Mouse (Mus musculus): ENCODE results near the gene 2310022A10Rik.
A peak's percentile ranks its signal among the peaks of the same experiment; 100 is the strongest.

2310022A10Rik gene

DNA sequence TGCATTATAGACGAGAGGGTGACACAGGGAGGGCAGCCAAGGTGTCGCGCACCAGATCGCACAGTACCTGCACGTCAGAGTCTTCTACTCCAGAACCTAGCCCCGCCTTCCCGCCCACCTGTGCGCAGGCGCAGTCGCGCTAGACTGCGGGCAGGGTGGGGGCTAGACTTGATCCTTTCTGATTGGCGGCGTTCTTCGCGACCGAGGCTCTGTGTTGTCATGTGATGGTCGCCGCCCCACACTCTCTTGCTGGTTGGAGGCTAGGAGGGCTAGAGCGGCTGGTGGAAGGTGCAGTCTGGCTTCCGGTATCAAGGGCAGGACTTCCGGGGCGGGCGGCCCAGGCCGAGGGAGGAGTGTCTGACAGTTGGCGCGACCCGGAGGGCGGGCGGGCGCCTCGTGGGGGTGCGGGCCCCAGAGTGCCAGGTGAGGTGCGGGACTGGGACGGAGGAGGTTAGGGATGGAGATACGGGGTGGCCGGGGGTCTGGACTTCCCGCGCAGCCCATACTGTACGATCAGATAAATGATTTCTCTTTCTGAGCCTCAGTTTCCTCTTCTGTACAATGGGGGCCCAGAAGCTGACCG is at the start of gene 2310022A10Rik, which contains the start of gene Pld3:
2310022A10Rik (plus strand) TSS at position 303 of the 583 bp plus-strand sequence.
Pld3 (minus strand) TSS at position 288 of the 583 bp plus-strand sequence.
- DNase-seq: peak; percentile 95

DNA sequence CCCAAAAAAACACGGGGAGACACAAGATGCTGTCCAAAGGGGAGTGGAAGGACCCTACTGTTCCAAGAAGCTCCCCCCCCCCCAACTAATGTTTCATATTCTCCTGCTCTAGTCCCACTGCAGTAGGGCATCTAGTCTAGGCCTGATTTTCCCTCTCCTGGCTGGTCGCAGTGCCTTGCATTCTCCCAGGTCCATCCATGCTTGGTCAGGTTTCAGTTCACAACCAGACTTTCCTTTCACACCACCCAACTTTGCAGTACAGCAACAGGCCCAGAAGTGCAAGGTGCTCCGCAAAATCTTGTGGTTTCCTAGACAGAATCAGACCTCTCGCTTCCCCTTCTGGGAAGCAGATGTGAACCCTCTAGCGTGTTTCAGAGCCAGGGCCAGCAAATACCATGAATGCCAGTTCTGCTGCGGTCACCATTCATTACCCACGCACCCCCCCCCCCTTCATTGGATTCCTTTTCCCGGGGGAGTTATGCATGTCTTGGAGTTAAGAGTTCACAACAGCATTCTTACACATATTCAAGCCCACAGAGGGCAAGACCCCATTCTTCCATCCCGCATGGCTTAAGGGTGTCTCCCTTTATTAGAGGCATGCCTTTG is 46.2 kb upstream of the 2310022A10Rik start:
- peak; percentile 49 for DNase-seq

DNA sequence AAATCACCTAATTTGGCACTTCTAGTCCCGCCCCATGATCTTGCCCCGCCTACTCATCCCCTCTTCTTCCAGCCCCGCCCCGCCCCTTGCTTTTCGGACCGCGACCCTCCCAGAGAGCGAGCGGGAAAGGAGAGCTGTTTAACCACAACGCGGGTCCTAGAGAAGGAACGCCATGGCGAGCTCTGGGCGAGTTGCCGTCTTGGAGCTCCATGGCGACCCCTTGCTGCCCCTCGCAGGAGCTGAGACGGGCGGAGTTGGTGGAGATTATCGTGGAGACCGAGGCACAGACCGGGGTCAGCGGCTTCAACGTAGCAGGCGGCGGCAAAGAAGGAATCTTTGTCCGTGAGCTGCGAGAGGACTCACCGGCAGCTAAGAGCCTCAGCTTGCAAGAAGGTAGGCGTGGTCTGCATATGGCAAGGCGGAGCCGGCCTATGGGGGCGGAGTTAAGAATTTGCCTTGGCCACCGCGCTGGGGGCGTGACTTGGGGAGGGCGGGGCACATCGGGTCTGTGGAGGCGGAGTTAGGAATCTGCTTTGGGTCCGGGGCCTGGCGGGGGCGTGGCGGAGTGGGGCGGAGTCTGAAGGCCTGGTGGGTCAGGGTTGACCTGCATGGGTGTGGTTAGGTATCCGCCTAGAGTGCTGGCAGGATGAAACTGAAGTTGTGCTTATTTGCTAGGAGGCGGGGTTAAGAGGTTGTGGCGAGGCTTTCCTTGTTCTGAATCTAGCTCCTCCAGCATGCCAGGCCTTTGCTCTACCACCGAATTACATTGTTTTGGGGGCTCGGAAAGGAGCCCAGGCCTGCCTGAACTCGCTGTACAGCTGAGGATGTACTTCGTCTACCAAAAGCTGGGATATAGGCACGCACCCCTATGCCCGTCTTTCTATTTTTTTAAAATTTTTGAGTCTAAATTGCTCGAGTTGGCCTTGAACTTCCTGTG is 45.1 kb upstream of the 2310022A10Rik start:
- peak; percentile 99 for DNase-seq

DNA sequence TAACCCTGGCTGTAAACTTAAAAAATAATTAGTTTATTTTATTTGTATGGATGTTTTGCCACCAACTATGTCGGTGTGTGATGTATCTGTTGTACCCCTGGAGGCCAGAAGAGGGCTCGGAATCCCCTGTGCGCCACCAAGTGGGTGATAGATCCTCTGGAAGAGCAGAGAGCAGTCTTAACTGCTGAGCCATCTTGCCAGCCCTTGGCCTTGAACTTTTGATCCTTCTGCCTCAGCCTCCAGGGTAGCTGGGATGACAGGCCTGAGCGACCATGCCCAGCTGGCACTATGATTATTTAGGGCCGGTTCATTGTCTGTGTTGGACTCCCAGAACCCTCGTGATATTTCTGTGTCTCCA is 44.4 kb upstream of the 2310022A10Rik start:
- peak; percentile 73 for DNase-seq

DNA sequence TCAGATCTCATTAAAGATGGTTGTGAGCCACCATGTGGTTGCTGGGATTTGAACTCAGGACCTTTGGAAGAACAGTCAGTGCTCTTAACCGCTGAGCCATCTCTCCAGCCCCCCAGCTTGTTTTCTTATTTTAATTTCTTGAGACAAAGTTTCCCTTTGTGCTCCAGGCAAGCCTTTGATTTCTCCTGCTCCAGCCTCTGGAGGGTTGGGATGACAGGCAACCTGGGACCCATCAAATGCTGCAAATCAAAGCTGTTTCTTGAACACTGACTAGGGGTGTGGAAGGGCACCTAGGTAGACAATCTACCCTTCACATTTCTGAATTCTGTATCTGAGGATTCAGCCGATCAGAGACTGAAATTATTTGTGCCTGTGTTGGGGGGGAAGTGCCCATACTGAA is 42.2 kb upstream of the 2310022A10Rik start:
- DNase-seq: no peak

DNA sequence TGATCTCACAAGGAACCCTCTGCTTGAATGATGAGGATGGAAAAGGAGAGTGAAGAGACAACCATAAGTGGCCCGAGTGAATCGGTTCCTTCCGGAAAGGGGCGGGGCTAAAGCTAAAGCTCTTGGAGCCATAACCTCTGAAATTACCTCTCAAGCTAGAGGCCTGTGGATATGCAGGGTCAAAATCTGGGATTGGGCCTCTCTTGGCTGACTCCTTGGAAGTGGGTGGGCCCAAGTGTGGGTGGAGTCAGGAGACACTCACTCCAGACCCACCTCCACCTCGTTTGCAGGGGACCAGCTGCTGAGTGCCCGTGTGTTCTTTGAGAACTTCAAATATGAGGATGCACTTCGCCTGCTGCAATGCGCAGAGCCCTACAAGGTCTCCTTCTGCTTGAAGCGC is 38.1 kb upstream of the 2310022A10Rik start:
- no peak for DNase-seq

DNA sequence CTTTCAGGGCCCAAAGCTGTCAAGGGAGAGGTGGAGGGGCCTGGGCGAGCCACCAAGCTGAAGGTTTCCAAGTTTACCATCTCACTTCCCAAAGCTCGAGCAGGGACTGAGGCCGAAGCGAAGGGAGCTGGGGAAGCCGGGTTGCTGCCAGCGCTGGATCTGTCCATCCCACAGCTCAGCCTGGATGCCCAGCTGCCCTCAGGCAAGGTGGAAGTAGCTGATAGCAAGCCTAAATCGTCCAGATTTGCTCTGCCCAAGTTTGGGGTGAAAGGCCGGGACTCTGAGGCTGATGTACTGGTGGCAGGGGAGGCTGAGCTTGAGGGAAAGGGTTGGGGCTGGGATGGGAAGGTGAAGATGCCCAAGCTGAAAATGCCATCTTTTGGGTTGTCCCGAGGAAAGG is 34.7 kb upstream of the 2310022A10Rik start:
- DNase-seq: no peak

DNA sequence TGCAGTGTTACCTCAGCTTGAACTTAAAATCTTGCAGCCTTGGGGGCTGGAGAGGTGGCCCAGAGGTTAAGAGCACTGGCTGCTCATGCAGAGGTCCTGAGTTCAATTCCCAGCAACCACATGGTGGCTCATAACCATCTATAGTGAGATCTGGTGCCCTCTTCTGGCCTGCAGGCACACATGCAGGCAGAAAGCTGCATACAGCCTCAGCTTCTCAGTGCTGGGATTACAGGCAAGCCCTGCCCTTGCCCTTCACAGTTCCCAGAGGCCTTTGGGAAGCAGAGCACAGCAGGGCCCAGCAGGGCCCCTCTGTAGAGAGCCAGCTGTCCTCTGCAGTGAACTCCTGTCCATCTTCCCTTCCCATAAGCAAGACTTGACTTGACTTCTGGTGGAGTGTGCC is 32.9 kb upstream of the 2310022A10Rik start:
- DNase-seq: no peak

DNA sequence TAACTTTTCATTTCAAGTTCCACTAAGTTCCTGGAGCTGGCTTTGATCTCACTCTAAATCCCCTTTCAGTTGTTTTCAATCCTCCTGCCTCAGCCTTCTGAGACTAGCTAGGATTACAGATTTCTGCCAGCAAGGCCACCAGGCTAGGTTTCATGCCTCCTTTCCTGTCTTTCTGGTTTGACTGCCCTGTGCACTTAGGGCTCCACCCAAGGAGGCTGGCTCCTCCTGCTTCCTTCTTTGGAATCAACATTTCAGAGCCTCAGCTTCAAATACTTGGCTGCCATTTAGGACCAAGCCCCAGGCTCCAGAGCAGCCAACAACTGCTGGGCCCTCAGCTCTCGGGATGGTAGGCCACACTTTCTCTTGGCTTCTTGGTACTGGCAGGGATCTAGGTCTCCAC is 32.4 kb upstream of the 2310022A10Rik start:
- DNase-seq: no peak

DNA sequence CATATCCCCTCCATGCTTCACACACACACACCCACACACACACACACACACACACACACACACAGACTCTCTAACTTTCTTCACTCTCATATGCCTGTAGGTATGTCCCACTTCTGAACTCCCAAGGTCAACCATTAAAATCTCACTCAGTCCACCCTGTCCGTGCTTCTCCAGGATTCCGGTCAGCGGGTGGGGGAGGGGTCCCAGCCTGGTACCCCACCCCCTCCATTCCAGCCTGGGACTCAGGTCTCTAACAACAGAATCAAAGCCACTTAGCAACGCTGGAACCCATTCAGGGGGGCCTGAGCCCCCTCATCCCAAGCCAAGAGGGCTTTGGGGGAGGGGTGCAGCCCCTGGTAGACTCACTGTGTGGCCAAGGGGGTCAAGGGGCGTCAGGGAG is 30.1 kb upstream of the 2310022A10Rik start, which contains the start of gene Hipk4:
Hipk4 (plus strand) TSS at position 301 of the 400 bp plus-strand sequence.
- DNase-seq: no peak

DNA sequence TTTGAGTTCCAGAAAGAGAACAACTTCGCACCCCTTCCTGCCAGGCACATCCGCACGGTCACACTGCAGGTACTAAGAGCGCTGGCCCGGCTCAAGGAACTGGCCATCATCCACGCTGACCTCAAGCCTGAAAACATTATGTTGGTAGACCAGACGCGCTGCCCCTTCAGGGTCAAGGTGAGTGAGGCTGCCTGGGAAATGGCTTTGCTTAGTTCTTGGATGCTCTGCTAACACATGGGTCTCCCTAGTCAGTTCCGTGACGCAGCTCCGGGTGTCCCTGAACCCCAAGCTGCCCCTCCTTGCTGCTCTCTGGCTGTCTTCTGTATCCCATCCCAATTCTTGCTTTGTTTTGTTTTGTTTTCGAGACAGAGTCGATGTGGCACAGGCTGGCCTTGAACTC is 29.2 kb upstream of the 2310022A10Rik start:
- DNase-seq: no peak

DNA sequence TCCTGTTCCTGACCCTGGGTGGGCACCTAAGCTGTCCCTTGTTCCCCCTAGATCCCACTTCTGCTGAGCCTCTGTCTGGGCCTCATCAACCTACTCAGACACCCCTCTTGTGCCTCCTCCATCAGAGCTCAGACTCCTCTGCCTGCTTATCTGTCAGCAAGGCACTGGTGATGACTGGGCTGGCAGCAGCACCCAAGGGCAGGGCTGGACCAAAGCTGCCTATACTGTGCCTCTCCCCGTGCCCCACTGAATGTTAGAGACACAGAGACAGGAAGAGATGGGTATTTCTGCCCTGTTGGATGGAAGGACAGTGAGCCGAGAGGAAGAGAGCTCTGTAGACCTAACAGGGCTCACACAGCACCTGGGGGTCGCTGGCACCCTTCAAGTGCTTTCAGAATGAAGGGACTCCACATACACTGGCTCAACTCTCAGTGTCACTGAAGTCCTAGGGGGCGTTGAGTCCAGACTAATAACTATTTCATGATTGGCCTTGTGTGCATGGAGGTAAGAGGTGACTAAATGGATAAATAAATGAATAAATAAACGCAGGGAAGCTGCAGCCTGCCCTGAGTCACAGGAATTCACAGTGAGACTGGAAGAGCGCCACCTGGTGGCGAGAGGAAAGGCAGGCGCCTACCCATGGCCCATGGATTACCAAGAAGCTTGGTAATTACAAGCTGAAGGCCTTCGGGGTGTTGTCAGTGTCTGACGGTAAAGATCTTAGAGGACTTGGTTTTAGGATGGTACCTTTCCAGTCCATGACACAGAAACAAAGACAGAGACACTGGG is 26.8 kb upstream of the 2310022A10Rik start:
- peak; percentile 88 for DNase-seq

DNA sequence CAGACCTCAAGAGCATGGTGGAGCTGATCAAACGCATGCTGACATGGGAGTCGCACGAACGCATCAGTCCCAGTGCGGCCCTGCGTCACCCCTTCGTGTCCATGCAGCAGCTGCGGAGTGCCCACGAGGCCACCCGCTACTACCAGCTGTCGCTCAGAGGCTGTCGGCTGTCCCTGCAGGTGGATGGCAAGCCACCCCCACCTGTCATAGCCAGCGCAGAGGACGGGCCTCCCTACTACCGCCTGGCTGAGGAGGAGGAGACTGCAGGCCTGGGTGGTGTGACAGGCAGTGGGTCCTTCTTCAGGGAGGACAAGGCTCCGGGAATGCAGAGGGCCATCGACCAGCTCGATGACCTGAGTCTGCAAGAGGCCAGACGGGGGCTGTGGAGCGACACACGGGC is 24.0 kb upstream of the 2310022A10Rik start:
- DNase-seq: no peak

DNA sequence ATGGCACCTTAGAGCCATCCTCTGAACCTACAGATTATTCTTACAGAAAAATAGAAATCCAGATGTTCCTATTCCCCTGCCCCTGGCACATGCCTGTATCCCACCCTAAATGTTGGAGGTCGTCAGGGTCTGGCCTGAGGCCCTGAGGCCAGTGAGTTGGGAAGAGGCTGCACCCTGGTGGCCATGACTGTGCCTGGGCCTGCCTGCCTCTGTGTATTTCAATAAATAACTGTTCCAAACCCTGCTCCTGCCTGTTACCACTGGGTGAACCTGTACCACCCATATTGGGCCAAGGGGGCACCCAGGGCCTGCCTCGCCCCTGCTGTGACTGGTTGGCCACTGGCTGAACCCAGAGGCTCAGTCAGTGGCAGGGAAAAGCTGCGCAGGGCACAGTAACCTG is 22.1 kb upstream of the 2310022A10Rik start:
- no peak for DNase-seq

DNA sequence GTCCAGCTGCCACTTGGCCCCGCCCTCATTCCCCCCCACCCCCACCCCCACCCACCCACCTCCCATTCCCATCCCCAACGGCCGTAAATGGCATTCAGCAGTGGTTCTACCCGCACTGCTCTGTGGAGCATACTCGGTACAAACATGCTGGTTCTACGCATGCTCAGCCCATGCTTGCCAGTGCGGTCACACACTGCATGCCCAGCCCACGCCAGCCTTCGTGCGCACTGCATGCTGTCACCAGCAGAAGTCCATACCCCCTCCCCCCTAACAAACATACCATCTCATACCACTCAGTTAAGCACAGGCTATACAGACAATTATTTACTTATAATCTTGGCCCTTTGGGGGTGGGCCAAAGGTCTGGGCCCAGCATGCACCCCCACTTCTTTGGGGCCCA is 21.3 kb upstream of the 2310022A10Rik start:
- no peak for DNase-seq

DNA sequence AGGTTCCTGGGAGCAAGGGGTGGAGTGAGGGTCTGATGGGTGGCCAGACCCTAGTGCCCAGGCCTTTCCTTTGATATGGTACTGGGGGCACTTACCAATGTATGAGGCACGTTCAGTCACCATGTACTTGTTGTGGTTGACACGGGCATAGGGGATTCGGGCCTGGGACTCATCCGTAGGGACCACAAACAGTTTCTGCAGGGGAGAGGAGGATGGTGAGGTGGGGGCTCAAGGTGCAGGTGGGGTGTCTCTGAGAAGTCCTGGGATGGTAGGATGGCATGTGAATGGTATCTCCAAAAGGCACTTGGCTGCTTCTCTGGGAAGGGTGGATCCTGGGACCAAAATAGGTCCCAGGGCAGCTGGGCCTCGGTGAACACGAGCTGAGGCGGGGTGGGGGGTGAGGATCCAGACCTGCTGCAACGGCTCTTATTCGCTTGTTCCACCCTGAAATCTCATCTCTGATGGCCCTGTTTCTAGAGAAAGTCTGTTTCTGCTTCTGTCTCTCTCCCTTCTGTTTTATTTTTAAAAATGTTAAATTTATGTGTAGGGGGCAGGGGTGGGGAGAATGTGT is 20.5 kb upstream of the 2310022A10Rik start:
- no peak for DNase-seq

DNA sequence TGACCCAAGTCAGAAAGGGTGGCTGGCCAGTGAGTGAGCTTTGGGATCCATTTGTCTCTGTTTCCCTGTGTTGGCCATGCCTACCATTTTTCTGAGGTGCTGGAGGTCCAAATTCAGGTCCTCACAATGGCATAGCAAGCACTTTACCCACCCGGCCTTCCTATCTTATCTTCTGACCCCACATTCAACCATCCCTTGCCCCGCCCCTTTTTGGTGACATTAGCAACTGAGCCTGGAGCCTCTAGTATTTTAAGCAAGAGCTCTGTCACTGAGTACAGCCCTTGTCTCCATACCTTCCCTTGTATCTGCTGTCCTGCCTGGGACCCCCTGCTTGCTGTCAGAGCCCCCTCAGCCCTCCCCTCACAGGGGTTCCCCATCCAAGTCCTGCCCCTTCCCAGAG is 17.6 kb upstream of the 2310022A10Rik start:
- no peak for DNase-seq

DNA sequence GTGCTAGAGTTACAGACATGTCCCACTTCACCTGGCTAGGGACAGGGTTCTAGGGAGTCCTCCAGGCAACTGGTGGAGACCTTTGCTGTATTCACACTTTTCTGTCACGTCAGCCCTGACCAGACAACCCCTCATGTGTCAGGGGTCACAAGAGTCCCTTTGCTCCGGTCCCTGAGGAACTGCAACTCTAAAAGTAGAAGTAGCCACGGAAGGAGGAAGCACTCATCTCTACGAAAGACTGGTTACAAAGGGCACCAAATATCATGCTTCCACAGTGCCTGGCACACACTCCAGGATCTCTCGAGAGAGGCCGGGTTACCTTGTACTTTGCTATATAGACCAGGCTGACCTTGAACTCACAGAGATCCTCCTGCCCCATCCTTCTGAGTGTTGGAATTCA is 16.4 kb upstream of the 2310022A10Rik start:
- DNase-seq: no peak

DNA sequence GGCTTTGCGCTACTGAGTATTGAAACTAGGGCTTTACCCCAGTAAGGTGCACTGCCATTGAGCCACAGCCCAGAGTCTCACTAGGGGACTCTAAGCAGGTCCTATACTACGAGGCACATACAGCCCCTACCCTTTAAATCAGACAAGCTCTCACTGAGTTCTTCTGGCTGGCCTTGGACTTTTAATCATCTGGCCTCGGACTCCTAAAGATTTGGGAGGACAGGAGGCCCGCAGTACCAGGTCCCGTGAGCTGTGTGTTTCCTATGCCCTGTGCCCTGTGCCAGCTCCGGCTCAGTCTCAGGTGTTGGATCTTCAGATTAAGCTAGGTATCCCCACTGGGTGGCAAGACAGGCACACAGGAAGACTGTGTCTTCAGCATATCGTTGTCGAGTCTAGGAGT is 15.0 kb upstream of the 2310022A10Rik start:
- DNase-seq: no peak

DNA sequence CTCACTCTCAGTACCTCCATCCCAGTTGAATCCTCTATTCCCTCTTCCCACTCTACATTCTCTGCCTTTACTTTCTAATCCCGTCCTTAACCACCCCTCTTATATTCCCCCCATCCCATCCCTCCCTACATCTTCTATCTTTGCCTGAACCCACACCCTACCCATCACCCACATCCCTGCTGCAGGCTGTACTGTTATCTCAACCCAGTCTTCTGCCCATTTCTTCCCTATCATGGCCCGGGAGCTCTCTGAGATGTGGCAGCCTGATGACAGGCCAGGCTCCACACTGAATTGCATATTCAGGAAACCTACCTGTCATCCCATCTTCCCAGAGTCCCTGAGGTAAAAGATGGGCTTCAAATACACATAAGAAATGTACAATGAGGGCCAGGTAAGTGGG is 14.2 kb upstream of the 2310022A10Rik start:
- DNase-seq: no peak

DNA sequence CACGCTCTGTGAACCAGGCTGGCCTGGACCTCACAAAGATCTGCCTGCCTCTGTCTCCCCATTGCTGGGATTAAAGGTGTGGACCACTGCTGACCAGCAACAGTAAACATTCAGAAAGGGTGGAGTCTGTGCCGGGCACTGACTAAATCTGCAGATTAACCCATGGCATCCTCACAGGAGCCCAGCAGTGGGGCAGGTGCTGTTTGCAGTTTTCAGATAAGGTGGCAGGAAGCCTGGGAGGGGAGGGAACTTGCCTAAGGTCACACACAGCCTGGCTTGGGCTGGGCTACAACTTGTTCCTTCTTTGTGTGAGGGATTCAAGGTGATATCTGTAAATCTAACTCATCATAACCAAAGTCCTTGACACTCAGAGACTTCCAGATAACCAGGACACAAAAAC is 12.5 kb upstream of the 2310022A10Rik start:
- DNase-seq: no peak

DNA sequence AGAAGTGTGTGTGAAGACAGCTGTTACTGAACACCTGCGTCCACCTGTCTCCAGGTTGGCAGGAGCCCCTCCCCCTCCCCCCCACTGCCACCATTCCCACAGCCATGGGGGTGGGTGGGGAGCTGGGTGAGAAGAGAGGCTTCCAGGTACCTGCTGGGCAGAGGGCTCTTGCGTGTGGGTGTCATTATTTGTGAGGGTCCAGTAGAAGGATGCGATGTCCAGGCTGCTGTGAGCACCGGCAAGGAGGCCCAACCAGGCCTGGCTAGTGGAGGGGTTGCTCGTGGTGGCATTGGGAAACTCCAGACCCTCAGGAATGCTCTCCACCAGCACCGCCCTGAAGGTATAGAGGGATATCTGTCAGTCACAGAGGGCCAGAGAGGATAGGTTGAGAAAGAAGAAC is 12.1 kb upstream of the 2310022A10Rik start:
- DNase-seq: no peak

DNA sequence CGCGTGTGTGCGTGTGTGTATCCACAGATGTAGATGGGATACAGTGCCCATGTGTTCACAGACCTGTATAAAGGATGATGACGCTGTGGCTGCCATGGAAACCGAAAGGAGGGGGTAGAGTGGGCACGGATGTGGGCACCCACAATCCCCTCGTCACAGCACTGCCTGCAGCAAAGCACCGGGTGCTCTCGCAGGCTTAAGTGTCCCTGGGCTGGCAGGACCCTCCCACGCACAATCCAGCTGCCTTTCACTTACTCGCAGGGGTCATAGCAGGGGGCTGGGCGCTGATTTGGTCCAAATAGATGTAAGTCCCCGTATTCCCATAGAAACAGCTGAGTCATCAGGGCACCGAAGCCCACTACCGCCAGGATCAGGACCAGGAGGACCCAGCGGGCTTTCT is 11.6 kb upstream of the 2310022A10Rik start:
- DNase-seq: no peak
